Mouse (Mus musculus): Measurements from ENCODE around the gene Pappa2.

Pappa2 gene

DNA sequence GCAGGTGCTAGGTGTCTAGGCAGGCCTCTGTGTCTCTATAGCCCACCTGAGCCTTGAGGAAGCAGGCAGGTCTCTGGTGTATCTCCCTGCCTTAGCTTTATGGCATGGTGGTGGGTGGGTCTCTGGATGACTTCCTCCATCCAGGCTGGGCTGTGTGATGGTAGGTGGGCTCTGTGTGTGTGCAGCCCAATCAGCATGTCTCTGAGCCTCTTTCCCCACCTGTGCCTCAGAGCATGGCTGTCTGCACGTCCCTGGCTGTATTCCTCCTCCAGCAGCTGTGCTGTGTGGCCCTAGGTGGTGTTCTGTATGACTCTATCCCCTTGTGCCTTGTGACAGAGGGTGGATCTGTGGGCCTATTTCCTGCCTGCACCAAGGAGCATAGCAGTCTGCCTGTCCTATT lies at the start of gene Pappa2:
TSS of gene Pappa2 (minus strand) at position 101 of the 400 bp plus-strand sequence.
- DNase-seq (ENCODE audit: low spot score): no peak

DNA sequence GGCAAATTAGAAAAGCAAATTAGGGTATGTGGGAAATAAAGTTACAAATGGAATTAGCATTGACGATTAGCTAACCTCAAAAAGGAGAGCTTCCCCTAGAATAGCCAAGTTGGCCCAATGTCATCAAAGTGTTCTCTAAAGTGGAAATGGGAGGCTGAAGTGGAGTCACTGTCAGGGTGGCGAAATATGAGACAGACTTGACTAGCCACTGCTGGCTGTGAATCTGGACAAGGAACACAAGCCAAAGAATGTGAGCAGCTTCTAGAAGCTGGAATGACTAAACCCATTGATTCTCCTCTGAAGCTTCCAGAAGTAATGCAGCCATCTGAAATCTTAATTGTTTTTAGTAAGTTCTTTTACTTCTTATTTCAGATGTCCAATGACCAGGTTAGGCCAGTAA lies 48.8 kb upstream of the Pappa2 start:
- DNase-seq (ENCODE audit: low spot score): no peak

DNA sequence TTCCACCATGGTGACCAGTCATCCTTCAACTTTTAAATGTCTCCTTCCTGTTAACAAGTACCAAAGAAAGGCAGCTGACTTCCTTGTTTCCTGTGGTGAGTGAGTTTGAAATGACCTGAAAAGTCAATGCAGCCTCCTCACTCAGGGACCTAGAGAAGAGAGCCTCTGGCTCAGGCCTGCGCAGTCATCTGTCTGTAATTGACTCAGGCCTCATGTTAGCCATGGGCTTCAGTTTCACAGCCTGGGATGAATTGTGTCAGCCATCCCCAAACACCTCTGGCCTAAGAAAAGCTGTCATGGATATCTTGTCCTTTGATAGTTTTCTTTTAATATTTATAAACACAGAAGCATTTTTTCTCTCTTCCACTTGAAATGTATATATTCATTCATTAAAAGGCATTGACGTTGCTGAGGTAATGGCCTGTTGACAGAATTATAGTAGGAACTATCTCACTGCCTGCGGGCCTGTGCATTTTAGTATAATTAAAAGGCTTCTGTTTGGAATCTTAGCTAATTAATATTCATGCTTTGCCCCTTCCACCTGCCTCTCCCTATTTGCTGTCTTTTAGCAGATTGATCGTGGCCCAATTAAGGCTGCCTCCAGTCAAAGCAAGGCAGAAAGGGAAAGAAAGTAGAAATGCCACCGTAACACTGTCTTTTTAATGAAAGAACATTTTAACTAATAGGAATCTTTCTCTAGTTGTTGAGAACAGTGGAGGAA lies 34.8 kb upstream of the Pappa2 start:
- DNase-seq (ENCODE audit: low spot score): no peak

DNA sequence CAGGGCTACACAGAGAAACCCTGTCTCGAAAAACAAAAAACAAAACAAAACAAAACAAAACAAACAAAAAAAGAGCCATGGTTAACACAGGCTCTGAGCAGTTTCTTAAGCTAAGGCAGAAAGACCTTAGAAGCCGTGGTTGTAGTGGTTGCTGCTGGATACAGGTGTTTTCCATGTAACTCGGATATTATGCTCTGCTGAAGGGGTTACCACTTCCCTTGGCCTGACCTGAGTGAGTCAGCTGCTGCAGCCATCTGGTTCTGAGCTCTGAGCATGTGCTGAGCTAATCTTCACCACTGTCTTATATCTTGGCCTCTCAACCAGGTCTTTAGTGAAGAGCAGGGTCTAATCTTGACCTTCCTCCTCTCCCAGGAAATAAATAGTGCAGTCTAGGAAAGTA lies 6.8 kb upstream of the Pappa2 start:
- no peak for DNase-seq (ENCODE audit: low spot score)

DNA sequence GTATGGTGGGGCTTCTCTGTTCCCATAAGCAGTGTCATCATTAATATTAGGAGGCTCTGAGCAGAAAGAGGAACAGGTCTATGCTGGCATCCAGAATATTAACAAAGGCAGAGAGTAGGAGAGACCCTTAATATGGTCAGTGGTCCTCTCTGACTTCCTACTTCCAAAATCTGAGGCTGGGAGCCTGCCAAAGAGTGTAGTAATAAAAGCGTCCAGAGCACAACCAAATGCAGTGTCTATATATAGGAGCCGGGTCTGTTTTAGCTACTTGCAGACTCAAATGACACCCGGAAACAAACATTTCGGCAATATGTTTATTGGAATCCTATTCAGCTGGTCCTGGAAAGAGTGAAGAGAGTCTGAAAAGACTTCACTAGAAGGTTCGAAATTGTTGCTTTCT lies 17.9 kb downstream of the Pappa2 start:
- no peak for DNase-seq (ENCODE audit: low spot score)

DNA sequence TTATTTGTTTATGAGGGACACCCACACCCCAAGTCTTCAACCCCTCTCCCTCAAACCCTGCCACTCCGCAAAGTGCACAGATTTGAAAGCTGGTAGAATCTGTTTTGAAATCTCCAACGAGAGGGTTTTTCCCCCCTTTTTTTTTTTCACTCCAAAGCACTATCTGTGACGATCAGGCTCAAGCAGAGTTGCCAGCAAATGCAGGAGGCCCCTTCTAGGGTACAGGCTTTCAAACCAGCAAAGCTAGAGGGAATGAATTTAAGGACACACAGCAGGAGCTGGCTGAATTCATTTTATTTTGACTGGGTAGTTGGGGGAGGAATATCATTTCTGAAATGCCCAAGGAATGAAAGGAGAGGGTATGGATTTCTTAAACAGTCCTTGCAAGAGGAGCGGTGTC lies 19.3 kb downstream of the Pappa2 start:
- DNase-seq (ENCODE audit: low spot score): no peak

DNA sequence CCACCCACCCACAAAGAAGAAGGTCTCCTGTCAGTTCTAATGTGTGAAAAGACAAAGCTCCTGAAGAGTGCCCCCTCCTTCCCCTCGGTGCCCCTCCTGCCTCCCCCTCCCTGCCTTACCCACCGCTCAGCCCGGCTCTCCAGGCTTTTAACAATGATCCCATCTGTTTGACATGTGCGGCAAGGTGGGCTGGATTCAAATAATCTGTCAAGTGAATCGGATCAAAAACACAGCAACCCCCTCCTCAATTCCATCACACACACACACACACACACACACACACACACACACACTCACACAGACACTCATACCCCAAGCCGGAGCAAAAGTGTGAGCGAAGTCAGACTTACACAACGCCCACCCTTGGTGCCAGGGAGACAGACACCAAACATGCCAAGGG lies 19.7 kb downstream of the Pappa2 start:
- no peak for DNase-seq (ENCODE audit: low spot score)

DNA sequence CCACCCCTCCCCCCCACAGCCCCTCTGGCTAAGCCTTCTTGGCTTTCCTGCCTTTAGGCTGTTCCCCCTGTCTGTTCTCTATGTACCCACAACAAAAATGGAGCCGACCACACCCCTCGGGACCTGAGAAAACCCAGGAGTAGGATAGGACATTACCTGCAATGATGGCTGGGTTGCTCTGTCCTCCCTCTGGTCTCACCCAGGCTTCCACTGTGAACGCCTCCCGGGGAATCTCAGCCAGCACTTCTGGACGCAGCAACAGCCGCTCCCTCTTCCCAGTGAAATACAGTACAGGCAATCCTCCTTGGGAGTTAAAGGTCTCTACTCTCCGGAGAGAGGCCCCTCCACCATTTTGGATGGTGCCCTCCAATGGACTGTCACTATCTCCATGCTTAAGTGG lies 23.9 kb downstream of the Pappa2 start:
- DNase-seq (ENCODE audit: low spot score): no peak

DNA sequence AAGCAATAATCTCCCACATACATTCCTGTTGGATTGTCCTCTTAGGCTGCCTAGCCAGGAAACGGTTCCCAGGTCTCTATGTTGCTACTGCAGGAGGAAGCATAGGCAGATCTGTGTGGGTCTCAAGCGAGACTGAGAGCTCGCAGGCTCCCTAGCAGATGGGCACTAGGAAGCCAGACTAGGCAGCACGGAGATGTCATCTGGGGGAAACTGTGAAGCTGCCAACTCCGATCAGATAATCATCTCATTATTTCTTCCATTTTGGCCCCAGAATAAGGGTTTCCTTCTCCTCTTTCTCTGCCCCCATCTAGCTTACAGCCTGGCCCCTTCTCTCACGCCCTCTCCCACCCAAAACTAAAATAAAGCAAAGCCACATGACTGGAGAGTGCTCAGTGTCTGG lies 25.5 kb downstream of the Pappa2 start:
- DNase-seq (ENCODE audit: low spot score): no peak

DNA sequence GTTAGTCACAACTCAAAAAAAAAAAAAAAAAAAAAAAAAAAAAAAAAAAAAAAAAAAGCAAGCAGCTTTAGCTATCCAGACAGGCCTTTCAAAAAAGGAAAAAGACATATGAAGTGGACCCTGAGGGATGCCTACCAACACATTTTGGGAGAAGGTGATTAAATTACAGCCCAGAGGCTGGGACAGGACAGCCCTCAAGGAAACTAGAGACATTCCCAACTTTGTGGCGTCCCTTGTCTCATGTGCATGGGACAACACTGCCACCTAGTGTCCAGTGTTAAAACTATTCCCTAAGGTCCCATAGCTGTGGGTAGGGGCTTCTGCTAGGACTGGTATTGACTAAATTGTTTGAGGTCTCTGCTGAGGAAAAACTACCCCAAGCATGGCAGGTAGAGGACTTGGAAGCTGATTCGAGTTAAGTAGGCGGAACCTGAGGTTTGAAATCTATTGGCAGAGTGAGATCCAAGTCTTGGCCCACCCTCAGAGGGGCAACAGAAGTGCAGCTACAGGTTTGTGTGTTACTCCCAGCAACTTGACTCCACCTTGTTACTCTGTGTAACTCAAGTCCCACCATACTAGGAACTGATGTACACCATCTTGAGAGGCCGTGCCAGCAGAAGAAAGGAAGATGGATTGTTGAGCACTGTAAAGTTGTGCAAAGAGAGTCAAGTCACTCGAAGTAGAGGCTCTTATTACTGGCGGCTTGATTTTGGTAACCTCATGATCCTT lies 26.6 kb downstream of the Pappa2 start:
- no peak for DNase-seq (ENCODE audit: low spot score)

DNA sequence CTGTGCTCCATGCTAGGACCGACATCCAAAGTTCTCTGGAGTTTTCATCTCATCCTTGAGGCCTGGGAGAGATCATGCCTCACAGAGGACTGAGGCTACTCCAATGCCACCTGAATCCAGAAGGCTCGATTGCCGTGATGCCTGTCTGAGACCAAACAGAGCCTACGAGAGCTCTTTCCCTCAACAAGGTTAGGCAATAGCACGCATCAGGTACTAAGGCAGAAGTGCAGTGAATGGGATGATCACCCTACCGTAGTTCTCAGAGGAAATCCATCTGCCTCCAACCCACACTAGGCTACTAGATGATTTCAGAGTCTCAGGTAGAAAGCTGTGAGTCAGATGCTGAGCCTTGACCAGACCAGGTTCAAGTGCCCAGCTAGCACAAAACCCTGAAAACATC lies 31.2 kb downstream of the Pappa2 start:
- DNase-seq (ENCODE audit: low spot score): no peak

DNA sequence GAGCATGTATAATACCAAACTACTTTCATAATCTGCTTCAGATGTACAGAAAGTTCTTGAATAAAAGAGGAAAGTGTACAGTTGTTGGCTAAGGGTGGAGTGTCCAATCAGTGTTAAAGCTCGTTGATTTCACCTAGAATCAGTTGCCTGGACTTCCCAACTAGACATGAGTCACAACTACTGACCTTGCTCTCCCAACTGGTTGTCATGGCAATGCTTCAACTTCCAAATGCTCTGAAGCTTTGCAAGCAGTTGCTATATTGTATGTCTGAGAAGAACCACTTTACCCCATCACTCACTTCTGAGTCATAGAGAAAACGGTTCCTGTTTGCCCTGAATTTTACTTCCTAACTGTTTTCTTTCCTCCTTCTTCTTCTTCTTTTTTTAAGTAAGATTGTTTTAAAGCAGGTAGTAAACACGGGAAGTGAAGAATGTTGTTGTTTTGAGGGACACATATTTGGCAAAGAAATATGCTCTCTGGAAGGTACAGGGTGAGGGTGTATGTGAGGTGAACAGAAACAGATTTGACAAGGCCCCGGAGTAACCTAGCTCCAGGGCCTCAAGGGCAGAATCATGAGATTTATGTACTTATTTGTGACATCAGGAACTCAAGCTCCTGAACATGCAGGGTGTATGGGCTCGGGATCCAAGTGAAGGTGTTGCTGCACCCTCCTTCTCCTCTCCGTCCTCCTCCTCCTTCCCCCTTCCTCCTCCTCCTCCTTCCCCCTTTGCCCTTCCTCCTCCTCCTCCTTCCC lies 32.1 kb downstream of the Pappa2 start:
- DNase-seq (ENCODE audit: low spot score): no peak

DNA sequence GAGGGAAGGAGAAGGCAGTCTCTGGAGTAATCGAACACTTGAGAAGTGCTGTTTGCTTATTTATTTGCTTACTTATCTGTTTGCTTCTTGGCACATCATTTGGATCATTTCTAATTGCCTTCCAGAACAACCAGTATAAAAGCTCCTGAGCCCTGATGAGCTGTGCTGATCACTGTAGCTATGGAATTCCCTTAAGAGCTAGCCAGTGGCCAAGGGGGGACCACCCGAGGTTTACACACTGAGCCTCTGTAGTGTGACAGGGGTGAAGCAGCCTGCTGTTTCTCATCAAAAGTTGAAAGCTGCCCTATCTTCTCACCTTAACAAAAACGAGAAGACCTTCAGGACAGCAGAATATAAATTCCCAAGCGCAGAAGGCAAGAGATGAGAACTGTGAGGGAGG lies 35.4 kb downstream of the Pappa2 start:
- no peak for DNase-seq (ENCODE audit: low spot score)

DNA sequence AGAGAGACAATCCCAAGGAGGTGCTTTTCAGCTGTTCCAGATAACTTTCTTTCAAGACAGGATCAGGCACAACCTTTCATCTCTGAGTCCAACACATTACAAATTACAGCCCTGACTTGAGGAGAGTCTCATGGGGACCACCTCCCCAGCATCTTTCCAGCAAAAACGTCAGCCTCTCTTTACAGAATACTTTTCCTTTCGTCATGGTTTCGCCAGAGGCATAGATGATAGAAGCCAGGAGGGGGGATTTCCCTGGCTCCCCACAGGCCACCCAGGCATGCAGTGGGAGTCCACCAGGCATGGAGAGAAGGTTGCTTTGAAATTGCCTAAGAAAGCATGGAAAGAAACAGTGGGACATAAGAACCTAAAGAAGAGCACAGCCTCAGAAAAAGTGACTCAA lies 37.4 kb downstream of the Pappa2 start:
- DNase-seq (ENCODE audit: low spot score): no peak

DNA sequence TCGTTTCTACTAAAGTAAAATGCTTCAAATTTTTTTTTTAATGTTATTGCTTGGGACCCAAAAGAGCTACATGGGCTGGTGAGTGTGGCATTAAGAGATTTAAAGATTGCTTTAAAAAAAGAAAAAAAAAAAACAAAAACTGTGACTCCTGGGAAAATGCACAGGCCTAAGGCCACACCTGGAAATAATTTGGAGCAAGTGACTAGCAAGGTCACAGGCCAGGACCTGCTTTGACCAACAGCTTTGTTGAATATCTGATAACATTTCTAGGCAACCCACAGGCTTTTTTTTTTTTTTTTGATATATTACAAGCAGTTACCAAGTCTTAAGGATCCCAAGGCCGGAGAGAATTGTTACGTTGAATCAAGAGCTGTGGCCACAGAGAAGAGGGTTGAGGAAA lies 39.3 kb downstream of the Pappa2 start:
- DNase-seq (ENCODE audit: low spot score): no peak

DNA sequence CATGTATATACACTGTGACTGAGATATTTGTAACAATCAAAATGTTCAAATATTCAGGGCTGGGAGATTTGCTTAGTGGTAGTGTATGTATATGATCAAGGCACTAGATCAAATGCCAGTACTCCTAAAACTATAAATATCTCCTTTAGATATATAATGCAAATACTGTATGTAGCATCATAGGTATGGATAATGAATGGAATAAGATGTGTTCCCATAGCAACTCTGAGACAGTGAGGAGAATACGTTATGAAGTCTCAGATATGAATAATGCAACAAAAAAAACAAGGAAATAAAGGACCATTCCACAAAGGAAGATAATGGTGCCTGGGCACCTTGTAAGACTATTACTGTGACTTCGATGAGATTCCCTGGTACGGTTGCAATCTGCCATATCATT lies 45.8 kb downstream of the Pappa2 start:
- no peak for DNase-seq (ENCODE audit: low spot score)

DNA sequence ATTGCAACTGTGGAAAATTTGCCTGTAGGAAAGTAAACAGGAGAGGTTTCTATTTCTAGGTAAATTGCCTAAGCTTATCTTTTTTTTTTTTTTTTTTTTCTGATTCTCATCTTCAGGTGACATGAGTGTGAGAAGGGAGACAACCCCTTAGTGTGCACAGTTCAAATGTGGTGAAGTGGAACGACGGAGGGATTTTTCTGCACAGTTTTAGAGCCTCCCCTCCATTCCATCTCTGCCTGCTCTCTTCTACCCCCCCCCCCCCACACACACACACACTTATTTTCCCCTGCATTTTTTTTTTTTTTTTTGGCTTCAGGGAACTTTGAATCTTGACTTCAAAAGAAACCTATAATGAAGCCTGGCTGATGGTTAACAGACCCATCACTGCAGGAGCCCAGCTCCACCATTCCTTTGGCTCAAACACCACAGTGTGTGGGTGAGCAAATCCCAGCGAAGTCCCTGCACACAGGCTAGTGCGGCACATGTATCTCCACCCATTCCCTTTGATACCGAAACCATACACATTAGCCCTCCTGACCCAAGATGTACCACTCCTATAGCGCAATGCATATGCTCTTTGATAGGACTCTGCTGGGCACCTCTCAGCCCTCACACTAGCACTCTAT lies 49.0 kb downstream of the Pappa2 start:
- DNase-seq (ENCODE audit: low spot score): no peak

DNA sequence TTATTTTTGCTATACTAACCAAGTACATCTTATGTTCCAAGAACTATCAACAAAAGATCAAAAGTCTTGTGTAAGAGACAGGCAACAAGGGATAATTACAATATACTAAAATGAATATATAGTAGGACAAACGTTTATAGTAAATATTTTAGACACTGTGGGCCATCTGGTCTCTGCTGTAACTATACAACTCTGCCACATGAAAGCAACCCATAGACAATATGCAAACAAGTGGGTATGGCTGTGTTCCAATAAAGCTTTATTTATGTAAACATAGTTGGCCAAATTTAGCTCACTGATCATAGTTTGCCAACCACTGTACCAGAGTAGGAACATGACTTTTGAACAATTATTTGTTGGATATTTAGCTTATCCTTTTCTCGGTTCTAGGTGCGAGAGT lies 50.9 kb downstream of the Pappa2 start:
- no peak for DNase-seq (ENCODE audit: low spot score)

DNA sequence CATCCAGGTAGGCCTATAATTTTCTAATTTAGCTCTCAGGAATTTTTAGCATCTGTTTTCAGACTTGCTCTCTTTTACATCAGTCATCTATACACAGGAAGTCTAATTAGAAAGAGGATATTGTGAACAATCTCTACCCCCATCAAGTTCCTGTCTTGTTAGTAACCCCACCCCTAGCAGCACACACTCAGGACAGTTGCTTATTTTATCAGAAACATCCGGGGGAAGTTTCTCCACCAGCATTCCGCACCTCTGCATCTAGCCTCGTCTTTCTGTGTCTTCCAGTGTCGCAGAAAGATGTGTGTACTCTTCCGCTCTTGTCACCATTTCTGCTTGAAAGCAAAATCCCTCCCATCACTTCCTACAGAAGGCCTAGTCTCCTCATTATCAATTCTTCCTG lies 59.8 kb downstream of the Pappa2 start:
- DNase-seq (ENCODE audit: low spot score): no peak

DNA sequence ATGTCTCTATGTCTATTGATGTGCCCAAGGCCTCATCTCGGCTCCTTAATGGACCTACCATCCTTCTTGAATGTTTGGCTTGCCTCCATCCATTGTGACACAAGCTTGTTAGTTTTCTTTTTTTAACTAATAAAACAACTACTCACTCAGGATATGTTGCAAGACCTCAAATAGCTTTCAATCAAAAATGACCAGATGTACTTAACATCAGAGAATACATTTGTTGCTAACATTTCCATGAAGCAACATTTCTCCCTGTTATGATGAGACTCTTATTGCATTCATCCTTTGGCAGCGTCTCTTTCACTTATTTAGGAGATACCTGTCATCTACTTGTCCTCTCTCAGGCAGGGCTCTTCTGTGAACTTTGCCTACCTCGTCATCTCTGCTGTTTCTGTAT lies 61.4 kb downstream of the Pappa2 start:
- no peak for DNase-seq (ENCODE audit: low spot score)

DNA sequence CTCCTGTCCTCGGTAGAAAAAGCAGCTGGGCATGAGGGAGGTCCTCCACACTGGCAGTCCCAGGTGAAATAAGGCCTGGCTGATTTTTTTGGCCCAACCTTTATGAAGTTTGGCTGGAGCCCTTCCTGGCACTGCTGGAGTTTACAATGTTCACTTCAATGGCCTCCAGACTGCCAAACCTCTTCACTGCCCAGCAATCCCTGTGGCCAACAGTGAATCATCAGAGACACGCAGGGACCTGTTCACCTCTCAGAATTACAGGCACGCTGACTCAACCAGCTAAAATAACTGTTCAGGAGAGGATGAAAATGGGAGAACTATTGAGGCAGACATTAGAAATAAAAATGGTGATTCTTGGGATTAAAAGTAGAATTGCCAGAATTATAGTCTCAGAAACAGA lies 63.2 kb downstream of the Pappa2 start:
- no peak for DNase-seq (ENCODE audit: low spot score)

DNA sequence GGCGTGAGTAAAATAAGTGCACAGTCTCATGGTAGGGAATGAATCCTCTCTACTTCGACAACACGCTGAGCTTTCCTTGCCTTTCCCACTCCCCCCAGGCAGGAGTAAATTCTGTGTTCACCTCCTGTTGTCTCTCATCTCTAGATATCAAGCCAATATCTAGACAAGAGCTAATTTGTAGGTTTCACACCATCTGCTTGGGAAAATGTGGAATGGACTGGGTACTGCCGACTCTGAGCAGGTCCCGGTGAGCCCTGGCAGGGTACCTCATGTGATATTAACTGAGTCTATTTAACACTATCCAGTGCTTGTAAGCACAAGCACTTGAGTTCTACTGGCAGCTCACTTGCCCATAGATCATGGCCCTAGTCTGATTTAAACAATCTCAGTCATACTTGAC lies 64.7 kb downstream of the Pappa2 start:
- no peak for DNase-seq (ENCODE audit: low spot score)

DNA sequence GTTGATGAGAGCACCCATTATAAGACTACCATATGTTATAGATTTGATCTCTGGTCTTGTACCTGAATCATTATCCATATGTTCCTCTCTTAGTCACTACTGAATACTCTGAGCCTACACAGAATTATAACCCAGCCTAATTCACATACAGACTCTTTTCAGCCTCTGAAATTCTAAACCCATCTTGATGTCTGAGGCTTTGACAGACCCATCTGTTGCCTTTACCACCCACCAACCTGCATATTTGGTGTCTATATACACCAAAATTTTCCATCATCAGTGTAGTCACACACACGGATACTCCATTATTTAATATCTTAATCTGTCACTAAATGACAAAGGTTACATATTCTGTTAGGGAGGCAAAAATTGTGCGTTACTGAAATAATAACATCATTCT lies 69.6 kb downstream of the Pappa2 start:
- DNase-seq (ENCODE audit: low spot score): peak; percentile 8
